Mouse (Mus musculus) naive thymus-derived CD4-positive, alpha-beta T cell, adult 2 months (primary cell): Measurements from ENCODE around the gene Myoz1.

ENCODE experiments used
- DNase-seq: peaks from one replicate; pipeline ENCODE4 v3.0.0-alpha.2; 2011; ENCODE audit warnings: low read depth

The Myoz1 gene

DNA sequence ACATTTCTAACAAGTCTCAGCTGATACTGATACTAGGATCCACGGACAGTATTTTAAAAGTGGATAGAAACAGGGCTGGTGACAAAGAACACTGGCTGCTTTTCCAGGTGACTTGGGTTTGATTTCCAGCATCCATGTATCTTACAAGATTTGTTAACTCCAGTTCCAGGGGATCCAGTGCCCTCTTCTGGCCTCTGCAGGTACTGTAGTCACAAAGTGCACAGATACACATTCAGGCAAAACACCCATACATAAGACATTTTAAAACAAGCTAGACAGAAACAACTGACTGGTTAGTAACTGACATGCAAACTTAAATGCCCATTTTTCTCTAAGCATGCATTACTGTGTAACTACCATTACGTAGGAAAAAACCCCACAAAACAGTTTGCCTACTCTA lies 16.6 kb upstream of the Myoz1 start:
- DNase-seq = peak; percentile 70

- no peak for DNase-seq
Observed at GRCm38 (mm10) chr14:20668154-20668810, 11.9 kb upstream of the Myoz1 start, which contains the start of gene Synpo2l. TSS of gene Synpo2l (minus strand) at chr14:20668354.

DNA sequence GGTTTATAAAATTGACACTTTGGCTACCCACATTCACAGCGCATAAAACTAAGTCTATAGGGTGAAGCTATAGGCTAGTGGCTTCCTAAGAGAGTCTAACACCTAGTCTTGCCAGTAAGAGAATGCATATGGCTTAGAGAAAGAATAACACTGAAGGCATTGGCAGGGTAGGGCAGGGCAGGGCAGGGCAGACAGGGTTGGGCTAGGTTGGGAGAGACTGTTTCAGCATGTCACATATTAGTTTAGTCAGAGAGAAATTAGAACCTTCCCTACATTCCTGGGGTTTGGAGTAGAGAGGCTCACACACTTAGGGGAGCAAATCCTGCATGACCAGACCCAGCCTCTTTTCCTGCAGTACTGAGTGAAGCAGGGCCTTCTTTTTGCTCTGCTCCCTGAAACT lies 11.1 kb upstream of the Myoz1 start:
- DNase-seq = no peak

DNA sequence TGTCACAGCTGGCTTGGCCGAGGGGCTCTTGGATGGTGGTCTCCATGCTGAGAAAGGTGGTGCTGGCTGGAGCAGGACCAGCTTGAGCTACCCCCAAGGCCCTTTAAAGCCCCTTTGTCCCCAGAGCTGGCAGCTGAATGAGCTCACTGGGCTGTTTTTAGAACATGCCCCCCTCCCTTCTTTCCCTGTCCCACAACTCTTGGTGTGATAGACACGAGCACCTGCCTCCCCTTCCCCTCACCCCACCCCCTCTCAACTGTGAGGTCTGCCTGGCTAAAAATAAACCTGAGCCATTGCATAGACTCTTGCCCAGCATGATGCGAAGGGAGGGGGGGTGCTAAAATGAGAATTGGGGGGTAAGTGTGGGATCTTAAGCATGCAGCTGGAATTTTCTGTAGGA lies 8.1 kb upstream of the Myoz1 start:
- no peak for DNase-seq

- no peak for DNase-seq
Observed at GRCm38 (mm10) chr14:20663601-20664000, 7.3 kb upstream of the Myoz1 start.

GRCm38 (mm10) chr14:20662740-20663139 lies 6.4 kb upstream of the Myoz1 start:
- DNase-seq = no peak

GRCm38 (mm10) chr14:20661661-20662331 lies 5.5 kb upstream of the Myoz1 start:
- no peak for DNase-seq

- peak; percentile 97 for DNase-seq
Observed at GRCm38 (mm10) chr14:20660827-20661660, 4.7 kb upstream of the Myoz1 start.

GRCm38 (mm10) chr14:20659687-20660086 lies 3.3 kb upstream of the Myoz1 start:
- no peak for DNase-seq

DNA sequence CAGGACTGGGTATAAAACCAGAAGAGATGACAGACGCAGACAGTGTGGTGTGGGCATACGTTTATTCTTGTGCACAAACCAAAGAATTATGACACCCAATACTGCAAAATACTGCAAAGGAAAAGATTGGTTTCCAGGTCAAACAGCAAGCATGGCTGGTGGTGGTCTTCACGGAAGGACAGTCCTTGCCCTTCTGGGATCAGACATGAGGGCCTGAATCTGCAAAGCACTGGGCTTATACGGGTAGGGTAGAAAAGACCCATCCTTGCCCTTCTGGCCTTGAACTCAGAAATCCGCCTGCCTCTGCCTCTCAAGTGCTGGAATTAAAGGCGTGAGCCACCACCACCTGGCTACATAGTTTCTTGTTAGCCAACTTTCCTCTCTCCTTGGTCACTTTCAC lies 2.6 kb upstream of the Myoz1 start:
- no peak for DNase-seq

DNA sequence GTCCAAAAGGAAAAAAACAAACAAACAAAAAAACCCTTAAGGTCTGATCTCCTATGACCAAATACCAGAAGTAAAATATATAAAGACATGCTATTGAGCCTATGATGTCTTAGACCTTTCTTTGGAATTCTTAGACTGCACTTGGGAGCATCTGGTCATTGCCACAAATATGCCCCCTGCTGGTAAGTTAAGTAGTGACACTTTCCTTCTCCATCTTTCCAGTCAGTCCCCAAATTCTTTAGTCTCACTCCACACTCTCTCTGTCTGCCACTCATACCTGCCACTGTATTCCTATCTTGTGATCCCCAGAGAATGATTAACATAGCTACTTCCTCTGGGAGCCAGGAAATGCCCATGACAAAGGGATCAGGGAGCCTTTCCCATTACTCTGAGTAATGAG lies 2.0 kb upstream of the Myoz1 start:
- peak; percentile 74 for DNase-seq

DNA sequence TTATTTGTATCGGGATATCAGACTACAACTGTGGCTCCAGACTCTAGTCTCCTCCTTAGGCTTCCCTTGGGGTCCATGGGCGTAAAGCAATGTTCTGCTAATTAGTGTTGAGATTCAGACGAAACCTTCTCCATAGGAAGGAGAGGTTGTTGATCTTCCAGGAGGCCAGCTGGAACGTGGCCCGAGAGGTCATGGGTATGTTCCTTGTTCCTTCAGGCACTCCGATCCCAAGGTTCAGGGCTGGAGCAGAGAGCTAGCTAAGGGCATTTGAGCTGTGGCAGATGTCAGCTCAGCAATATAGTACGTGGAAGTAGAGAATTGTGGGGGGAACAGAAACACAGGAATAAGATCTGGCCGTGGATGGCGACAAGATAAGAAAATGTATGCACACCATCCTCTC lies 609 bp downstream of the Myoz1 start:
- no peak for DNase-seq

DNA sequence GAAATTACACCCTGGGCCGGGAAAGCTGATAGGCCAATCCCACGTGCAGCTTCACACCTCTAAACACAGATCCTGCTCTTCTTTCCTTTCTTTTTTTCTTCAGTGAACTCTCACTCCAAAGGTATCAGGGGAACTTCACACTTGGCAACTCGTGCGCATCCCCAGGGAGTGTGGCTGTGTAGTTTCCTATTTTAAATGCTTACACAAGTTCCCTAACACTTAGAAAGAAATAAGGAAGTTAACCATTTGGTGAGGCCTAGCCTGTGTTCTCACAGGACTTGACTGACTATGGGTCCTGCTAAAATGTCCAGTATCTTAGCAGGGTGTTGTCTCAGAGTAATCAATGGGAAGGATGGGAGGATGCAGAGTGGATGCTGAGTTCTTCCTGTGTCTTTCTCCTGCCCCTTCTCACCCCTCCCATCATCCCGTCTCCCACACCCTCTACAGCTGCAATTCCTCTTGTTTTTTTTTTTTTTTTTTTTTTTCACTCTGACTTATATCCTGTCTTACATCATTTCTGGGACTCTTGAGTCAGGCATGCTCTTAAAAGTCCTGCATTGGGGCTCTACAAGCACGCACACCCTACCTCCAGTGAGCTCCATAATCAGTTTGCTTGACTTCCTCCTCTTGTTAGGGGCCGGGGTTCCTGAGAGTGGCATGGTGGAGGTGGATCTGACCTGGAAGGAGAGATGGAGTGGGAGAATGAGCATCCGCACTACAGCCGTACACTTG lies 1.5 kb downstream of the Myoz1 start:
- no peak for DNase-seq

DNA sequence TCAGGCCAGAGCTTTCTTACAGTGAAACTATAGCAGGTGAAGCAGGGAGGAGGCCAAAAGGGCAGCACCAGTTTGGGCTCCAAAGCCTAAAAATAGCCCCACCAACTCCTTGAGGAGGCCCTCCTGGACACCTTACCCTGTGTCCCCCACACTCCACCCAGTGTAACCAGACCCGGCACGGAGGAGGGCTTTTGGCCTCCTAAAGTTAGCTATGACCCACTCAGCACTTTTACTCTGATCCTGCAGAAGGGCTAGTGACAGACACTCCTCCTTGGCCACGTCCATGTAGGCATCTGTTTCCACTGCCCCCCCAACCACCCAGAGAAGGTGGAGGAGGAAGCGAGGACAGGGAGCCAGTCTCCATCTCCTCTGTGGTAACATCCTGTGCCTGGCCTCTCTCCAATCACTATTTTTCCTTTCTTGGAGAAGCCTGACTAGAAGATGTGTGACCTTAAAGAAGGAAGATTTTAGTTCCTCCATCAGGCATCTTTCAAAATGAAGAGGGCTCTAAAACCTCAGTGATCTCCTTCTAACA lies 4.6 kb downstream of the Myoz1 start:
- DNase-seq = no peak

- DNase-seq = no peak
Observed at GRCm38 (mm10) chr14:20651000-20651399, 5.3 kb downstream of the Myoz1 start.

GRCm38 (mm10) chr14:20646381-20646780 lies 10.0 kb downstream of the Myoz1 start:
- no peak for DNase-seq

DNA sequence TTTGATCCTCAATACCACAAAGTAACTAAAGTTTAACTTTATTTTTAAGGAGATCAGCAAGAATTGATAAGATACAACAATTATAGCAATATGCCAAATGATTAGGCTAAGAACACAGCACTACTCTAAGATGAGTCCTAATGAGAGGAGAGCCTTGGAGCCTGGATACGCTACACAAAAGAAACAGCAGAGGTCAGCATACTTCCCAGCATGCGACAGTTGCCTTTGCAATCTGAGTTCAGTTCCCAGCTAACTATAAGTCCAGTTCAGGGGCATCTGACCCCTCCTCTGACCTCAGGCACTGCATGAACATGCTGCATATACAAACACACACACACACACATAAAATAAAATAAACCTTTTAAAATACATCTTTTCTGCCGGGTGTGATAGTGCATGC lies 10.8 kb downstream of the Myoz1 start:
- no peak for DNase-seq

DNA sequence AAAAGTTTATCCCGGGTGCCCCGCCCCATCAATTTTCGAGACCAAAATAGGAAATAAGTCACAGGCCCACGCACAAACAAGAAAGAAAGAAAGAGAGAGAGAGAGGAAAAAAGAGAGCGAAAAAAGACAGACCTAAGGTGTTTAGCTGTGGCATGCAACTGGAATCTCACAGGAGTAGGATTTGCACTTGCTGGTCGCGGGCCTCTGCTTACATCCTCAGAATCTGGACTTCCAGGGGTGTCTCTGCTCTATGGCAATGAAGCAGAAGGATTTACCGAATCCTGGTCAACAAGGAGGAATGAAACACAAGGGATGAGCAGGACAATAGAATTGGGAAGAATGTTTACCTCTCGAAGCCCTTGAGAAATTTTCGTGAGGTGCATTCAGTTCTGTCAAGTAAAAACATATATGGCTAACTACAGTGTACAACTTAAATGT lies 14.9 kb downstream of the Myoz1 start:
- no peak for DNase-seq

DNA sequence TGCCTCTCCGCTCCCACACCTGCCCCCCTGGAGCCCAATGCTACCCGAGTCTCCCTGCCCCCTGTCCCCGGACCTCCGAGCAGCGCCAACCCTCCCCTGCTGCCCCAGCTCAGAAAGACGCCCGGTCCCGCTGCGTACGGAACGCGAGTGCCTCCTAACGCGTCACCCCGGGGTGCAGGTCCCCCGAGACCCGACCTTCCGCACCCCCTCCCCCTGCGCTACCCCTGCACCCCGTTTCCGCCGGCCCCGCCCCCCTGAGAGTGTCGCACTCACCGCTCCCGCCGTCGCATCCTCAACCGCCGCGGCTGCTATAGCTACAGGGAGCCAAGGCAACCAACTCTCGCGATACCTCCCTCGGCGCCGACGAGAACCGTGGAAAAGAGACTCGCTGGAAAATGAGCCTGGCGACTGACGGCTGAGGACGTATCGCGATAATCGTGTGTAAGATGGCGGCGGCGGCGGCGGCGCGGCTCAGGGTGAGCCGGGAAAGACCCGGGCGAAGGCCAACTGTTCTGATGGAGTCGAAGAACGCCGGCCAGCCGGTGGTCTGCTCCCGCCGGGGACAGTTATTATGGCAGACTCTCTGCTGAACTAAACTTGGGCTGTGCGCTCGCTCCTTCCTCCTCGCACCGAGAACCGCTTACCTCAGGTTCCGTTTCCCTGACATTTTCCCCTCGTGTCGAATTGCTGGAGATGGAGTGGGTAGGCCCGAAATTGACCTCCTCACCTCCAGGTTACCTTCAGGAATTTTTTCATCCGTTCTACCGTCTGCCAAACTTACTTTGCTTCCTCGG lies 15.5 kb downstream of the Myoz1 start, which contains the start of gene Usp54:
Gene Usp54, minus strand, starts transcription at position 420 of the 794 bp plus-strand sequence.
- DNase-seq = peak; percentile 100

- DNase-seq = peak; percentile 75
Observed at GRCm38 (mm10) chr14:20639918-20640619, 16.3 kb downstream of the Myoz1 start.
